Mouse (Mus musculus): ENCODE results near the gene Mtnr1a. TPM values are rescaled to one million over a fixed set of nuclear protein-coding genes. Genes with fewer than 3 reads are reported as not detected.

The Mtnr1a gene
- total and polyA plus RNA-seq, 3 experiments = not detected

- Histone ChIP-seq H3K9me3 (replicated peaks; ENCODE audit: low read length) (peaks cover 33% of the 10 kb centered on the region), H3K4me1 (ENCODE audit: control insufficient read depth in 1 of 2, insufficient read depth in 2 of 2) (no peaks in the 10 kb centered on the region), H3K9ac (ENCODE audit: insufficient read depth, low read depth) (no peak overlapping the region), H3K4me2 (ENCODE audit: insufficient read depth, low read depth, poor library complexity, severe bottlenecking) (no peak overlapping the region), H3K27me3 (replicated peaks) (no peaks in the 10 kb centered on the region), H3K27ac (ENCODE audit: insufficient read depth, low read depth) (no peak overlapping the region), H3K4me3 (replicated peaks in 1 of 3; ENCODE audit: low read depth in 2 of 3, low read length in 2 of 3, poor library complexity in 1 of 3) (no peak overlapping the region), H3K36me3 (replicated peaks in 1 of 2; ENCODE audit: control insufficient read depth in 1 of 2, insufficient read depth in 1 of 2, low read length in 1 of 2) (no peaks in the 10 kb centered on the region), H3K79me2 (replicated peaks; ENCODE audit: control insufficient read depth, extremely low read depth, insufficient read depth, poor library complexity, severe bottlenecking) (no peaks in the 10 kb centered on the region)
- TF ChIP-seq ZMIZ1 (IDR thresholded peaks at IDR 0.05; ENCODE audit: low read depth, low read length) = no peak
- TF ChIP-seq RCOR1 (conservative IDR thresholded peaks at IDR 0.05; ENCODE audit: low read depth, low read length) = no peak
- TF ChIP-seq ZNF384 (IDR thresholded peaks at IDR 0.05; ENCODE audit: low read depth, low read length) = no peak
- TF ChIP-seq MAFK (IDR thresholded peaks at IDR 0.05; ENCODE audit: insufficient replicate concordance, low read length) = no peak
- TF ChIP-seq GABPA (IDR thresholded peaks at IDR 0.05; ENCODE audit: insufficient replicate concordance, low read depth, low read length) = no peak
- no peak for TF ChIP-seq HCFC1 (IDR thresholded peaks at IDR 0.05; ENCODE audit: low read depth, low read length)
- DNase-seq (ENCODE audit: extremely low read depth) = no peak
- dilution Hi-C loops (cut with MboI; ENCODE audit: extremely low pct_ligation_motif_present, extremely low pct_unique_long_range_greater_than_20kb, low sequenced_read_pairs) (no loop called here), in situ Hi-C loops (cut with MboI; ENCODE audit: low pct_ligation_motif_present, low pct_unique_long_range_greater_than_20kb, low sequenced_read_pairs) (no loop called here)
Observed at GRCm38 (mm10) chr8:45093599-45093998, 24.7 kb downstream of the Mtnr1a start.

- H3K9ac ChIP-seq (ENCODE audit: insufficient read depth, low read depth) = no peak overlapping the region
- no peak overlapping the region for H3K27ac ChIP-seq (ENCODE audit: insufficient read depth, low read depth)
- H3K36me3 ChIP-seq (replicated peaks in 1 of 2; ENCODE audit: control insufficient read depth in 1 of 2, insufficient read depth in 1 of 2, low read length in 1 of 2) = no peaks in the 10 kb centered on the region
- no peak for TF ChIP-seq RCOR1 (conservative IDR thresholded peaks at IDR 0.05; ENCODE audit: low read depth, low read length)
- TF ChIP-seq CHD2 (IDR thresholded peaks at IDR 0.05; ENCODE audit: low read length) = no peak
- no peak for DNase-seq (ENCODE audit: extremely low read depth)
- dilution Hi-C loops (cut with MboI; ENCODE audit: extremely low pct_ligation_motif_present, extremely low pct_unique_long_range_greater_than_20kb, low sequenced_read_pairs) (no loop called here), in situ Hi-C loops (cut with MboI; ENCODE audit: low pct_ligation_motif_present, low pct_unique_long_range_greater_than_20kb, low sequenced_read_pairs) (no loop called here)
- peaks cover 61% of the 10 kb centered on the region for H3K9me3 ChIP-seq (replicated peaks; ENCODE audit: low read length)
- no peaks in the 10 kb centered on the region for H3K4me1 ChIP-seq (ENCODE audit: control insufficient read depth in 1 of 2, insufficient read depth in 2 of 2)
- H3K4me2 ChIP-seq (ENCODE audit: insufficient read depth, low read depth, poor library complexity, severe bottlenecking) = no peak overlapping the region
- no peaks in the 10 kb centered on the region for H3K79me2 ChIP-seq (replicated peaks; ENCODE audit: control insufficient read depth, extremely low read depth, insufficient read depth, poor library complexity, severe bottlenecking)
- H3K4me3 ChIP-seq (replicated peaks in 1 of 3; ENCODE audit: low read depth in 2 of 3, low read length in 2 of 3, poor library complexity in 1 of 3) = no peak overlapping the region
- H3K27me3 ChIP-seq (replicated peaks) = no peaks in the 10 kb centered on the region
Observed at GRCm38 (mm10) chr8:45109371-45110063, 40.6 kb downstream of the Mtnr1a start.

- no peak for DNase-seq (ENCODE audit: extremely low read depth)
- TF ChIP-seq IRF4 (IDR thresholded peaks at IDR 0.05; ENCODE audit: low read depth, low read length) (no peak), ZC3H11A (IDR thresholded peaks at IDR 0.05; ENCODE audit: low read depth, low read length) (no peak), KAT2A (IDR thresholded peaks at IDR 0.05; ENCODE audit: insufficient replicate concordance, low read length) (no peak), TBP (conservative IDR thresholded peaks at IDR 0.05; ENCODE audit: low read depth, low read length) (no peak), BHLHE40 (IDR thresholded peaks at IDR 0.05; ENCODE audit: low read depth, low read length) (no peak), SIN3A (IDR thresholded peaks at IDR 0.05; ENCODE audit: low read length) (no peak), JUND (conservative IDR thresholded peaks at IDR 0.05; ENCODE audit: low read depth, low read length) (no peak), MEF2A (IDR thresholded peaks at IDR 0.05; ENCODE audit: borderline replicate concordance, low read depth, low read length) (no peak), USF2 (conservative IDR thresholded peaks at IDR 0.05; ENCODE audit: low read depth, low read length) (no peak), POLR2AphosphoS2 (IDR thresholded peaks at IDR 0.05; ENCODE audit: low read depth, low read length) (no peak), UBTF (IDR thresholded peaks at IDR 0.05; ENCODE audit: low read depth, low read length) (no peak), USF1 (IDR thresholded peaks at IDR 0.05; ENCODE audit: low read depth, low read length) (no peak), ZKSCAN1 (IDR thresholded peaks at IDR 0.05; ENCODE audit: borderline replicate concordance, low read depth, low read length) (no peak), EP300 (IDR thresholded peaks at IDR 0.05; ENCODE audit: low read length) (no peak)
- dilution Hi-C loops (cut with MboI; ENCODE audit: extremely low pct_ligation_motif_present, extremely low pct_unique_long_range_greater_than_20kb, low sequenced_read_pairs) (no loop called here), in situ Hi-C loops (cut with MboI; ENCODE audit: low pct_ligation_motif_present, low pct_unique_long_range_greater_than_20kb, low sequenced_read_pairs) (no loop called here)
- H3K36me3 ChIP-seq (replicated peaks in 1 of 2; ENCODE audit: control insufficient read depth in 1 of 2, insufficient read depth in 1 of 2, low read length in 1 of 2) = no peaks in the 10 kb centered on the region
- H3K4me3 ChIP-seq (replicated peaks in 1 of 3; ENCODE audit: low read depth in 2 of 3, low read length in 2 of 3, poor library complexity in 1 of 3) = no peak overlapping the region
- no peak overlapping the region for H3K27ac ChIP-seq (ENCODE audit: insufficient read depth, low read depth)
- no peaks in the 10 kb centered on the region for H3K4me1 ChIP-seq (ENCODE audit: control insufficient read depth in 1 of 2, insufficient read depth in 2 of 2)
- peaks cover 56% of the 10 kb centered on the region for H3K9me3 ChIP-seq (replicated peaks; ENCODE audit: low read length)
- no peak overlapping the region for H3K9ac ChIP-seq (ENCODE audit: insufficient read depth, low read depth)
- no peaks in the 10 kb centered on the region for H3K27me3 ChIP-seq (replicated peaks)
- H3K4me2 ChIP-seq (ENCODE audit: insufficient read depth, low read depth, poor library complexity, severe bottlenecking) = no peak overlapping the region
- H3K79me2 ChIP-seq (replicated peaks; ENCODE audit: control insufficient read depth, extremely low read depth, insufficient read depth, poor library complexity, severe bottlenecking) = no peaks in the 10 kb centered on the region
Observed at GRCm38 (mm10) chr8:45110064-45110812, 41.3 kb downstream of the Mtnr1a start.
